Comparison of ENCODE assay signal across 8 mouse cellular contexts in genomic region chr4:116651797-116652135, GRCm38 (mm10). TPM values are rescaled to one million over a fixed set of nuclear protein-coding genes. Genes with fewer than 3 reads are reported as not detected.
DNase-seq lines count a peak whose midpoint lies in the region; ATAC-seq and TF ChIP-seq lines count a peak whose summit lies in the region.

No protein-coding gene starts in this region.

- peak overlapping the region; percentile 90 for H3K4me3 ChIP-seq in lung, embryonic 15.5 days
- H3K4me3 ChIP-seq in erythroblast, embryonic 14.5 days (replicated peaks) = peak overlapping the region; percentile 68
- peak overlapping the region; percentile 78 for H3K4me3 ChIP-seq in limb, embryonic 15.5 days
- peak overlapping the region; percentile 96; the same call in 1 of the 2 replicates for H3K4me3 ChIP-seq in small intestine, adult 2 months (ENCODE audit: low read depth, low read length)

- H3K36me3 ChIP-seq in lung, embryonic 15.5 days = peaks cover 19% of the 10 kb centered on the region; the same call in 1 of the 2 replicates
- peaks cover 13% of the 10 kb centered on the region for H3K36me3 ChIP-seq in erythroblast, embryonic 14.5 days (ENCODE audit: control insufficient read depth)
- peaks cover 19% of the 10 kb centered on the region for H3K36me3 ChIP-seq in limb, embryonic 15.5 days
- H3K36me3 ChIP-seq in small intestine, adult 2 months (ENCODE audit: control insufficient read depth, insufficient read depth, low read length) = peaks cover 7% of the 10 kb centered on the region

- TF ChIP-seq CTCF in small intestine, adult 2 months (IDR thresholded peaks at IDR 0.05; ENCODE audit: extremely low read depth, insufficient read length, insufficient replicate concordance, low read depth, low read length) = no peak

- no peak for DNase-seq in lung, postnatal 36 days
- no peak for DNase-seq in left cerebral cortex, adult 11 months (ENCODE audit: low spot score)
- DNase-seq in right cerebral cortex, postnatal 25 days = no peak

- no peaks in the 10 kb centered on the region for H3K27me3 ChIP-seq in lung, embryonic 15.5 days
- no peaks in the 10 kb centered on the region for H3K27me3 ChIP-seq in erythroblast, embryonic 14.5 days (ENCODE audit: control insufficient read depth)
- H3K27me3 ChIP-seq in limb, embryonic 15.5 days = no peaks in the 10 kb centered on the region
- H3K27me3 ChIP-seq in small intestine, adult 2 months (ENCODE audit: control insufficient read depth, insufficient read depth, low read length) = no peaks in the 10 kb centered on the region

- peaks cover 20% of the 10 kb centered on the region for H3K4me1 ChIP-seq in lung, embryonic 15.5 days
- peaks cover 36% of the 10 kb centered on the region for H3K4me1 ChIP-seq in erythroblast, embryonic 14.5 days (ENCODE audit: control insufficient read depth)
- H3K4me1 ChIP-seq in limb, embryonic 15.5 days = peaks cover 23% of the 10 kb centered on the region
- peaks cover 13% of the 10 kb centered on the region; the same call in 1 of the 2 replicates for H3K4me1 ChIP-seq in small intestine, adult 2 months (ENCODE audit: control insufficient read depth, insufficient read depth, insufficient read length, low read length)

- no peak overlapping the region for H3K27ac ChIP-seq in lung, embryonic 15.5 days
- H3K27ac ChIP-seq in limb, embryonic 15.5 days = peak overlapping the region; percentile 96
- peak overlapping the region; percentile 93; the same call in 1 of the 2 replicates for H3K27ac ChIP-seq in small intestine, adult 2 months (ENCODE audit: insufficient read depth, low read depth, low read length)

- peak; percentile 8; the same call in 1 of the 2 replicates for ATAC-seq in lung, embryonic 15.5 days (ENCODE audit: borderline replicate concordance, extremely low read depth, low FRiP score, low TSS enrichment)
- no peak for ATAC-seq in limb, embryonic 15.5 days (ENCODE audit: insufficient number of reproducible peaks, low FRiP score, low TSS enrichment, low read depth)
- no peak for ATAC-seq in frontal cortex, adult (ENCODE audit: low TSS enrichment)

- whole genome bisulfite sequencing in lung, embryonic 15.5 days = 9% methylated on average over 6 of the region's 6 CpGs
- 8% methylated on average over 6 of the region's 6 CpGs for WGBS in limb, embryonic 15.5 days
- 3% methylated on average over 6 of the region's 6 CpGs for WGBS in small intestine, adult 2 months

- H3K9me3 ChIP-seq in lung, embryonic 15.5 days = no peaks in the 10 kb centered on the region
- H3K9me3 ChIP-seq in erythroblast, embryonic 14.5 days (ENCODE audit: control insufficient read depth, low read length) = no peaks in the 10 kb centered on the region
- H3K9me3 ChIP-seq in limb, embryonic 15.5 days = no peaks in the 10 kb centered on the region

- TF ChIP-seq POLR2A in small intestine, adult 2 months (IDR thresholded peaks at IDR 0.05; ENCODE audit: low read depth, low read length) = no peak

- H3K9ac ChIP-seq in lung, embryonic 15.5 days = peak overlapping the region; percentile 96
- H3K9ac ChIP-seq in limb, embryonic 15.5 days = peak overlapping the region; percentile 41; the same call in 1 of the 2 replicates

- peak overlapping the region; percentile 61 for H3K4me2 ChIP-seq in lung, embryonic 15.5 days
- H3K4me2 ChIP-seq in limb, embryonic 15.5 days = peak overlapping the region; percentile 69

RNA-seq across cellular contexts. Expression of gene Akr1a1, which starts 0.3 kb away (rescaled TPM):
- 820 and 831 TPM in 2 replicates for polyA plus RNA-seq in lung, embryonic 15.5 days (2015; fragmentation: Nextera tagmentation; extraction: Ambion mirVana)
- 6.7 and 7.0 TPM in 2 replicates for polyA plus RNA-seq in erythroblast, embryonic 14.5 days (2012)
- 780 and 816 TPM in 2 replicates for polyA plus RNA-seq in limb, embryonic 15.5 days (2015; fragmentation: Nextera tagmentation; extraction: Ambion mirVana)
- polyA plus RNA-seq in small intestine, adult 2 months (2012; rRNA removed) = 304 and 652 TPM in 2 replicates

RNA-seq across cellular contexts. Expression of gene Nasp, which starts 24.0 kb away (rescaled TPM):
- 125 and 131 TPM in 2 replicates for polyA plus RNA-seq in lung, embryonic 15.5 days (2015; fragmentation: Nextera tagmentation; extraction: Ambion mirVana)
- polyA plus RNA-seq in erythroblast, embryonic 14.5 days (2012) = 1.6 and 1.8 TPM in 2 replicates
- polyA plus RNA-seq in limb, embryonic 15.5 days (2015; fragmentation: Nextera tagmentation; extraction: Ambion mirVana) = 102 and 107 TPM in 2 replicates
- polyA plus RNA-seq in small intestine, adult 2 months (2012; rRNA removed) = 0.62 and 0.96 TPM in 2 replicates

RNA-seq across cellular contexts. Expression of gene Prdx1, which starts 33.6 kb away (rescaled TPM):
- polyA plus RNA-seq in lung, embryonic 15.5 days (2015; fragmentation: Nextera tagmentation; extraction: Ambion mirVana) = 1,493 and 1,538 TPM in 2 replicates
- 1.0 and 1.1 TPM in 2 replicates for polyA plus RNA-seq in erythroblast, embryonic 14.5 days (2012)
- polyA plus RNA-seq in limb, embryonic 15.5 days (2015; fragmentation: Nextera tagmentation; extraction: Ambion mirVana) = 1,116 and 1,127 TPM in 2 replicates
- 40.5 and 74.0 TPM in 2 replicates for polyA plus RNA-seq in small intestine, adult 2 months (2012; rRNA removed)

RNA-seq across cellular contexts. Expression of gene Ccdc17, which starts 55.3 kb away (rescaled TPM):
- 6.3 and 9.1 TPM in 2 replicates for polyA plus RNA-seq in lung, embryonic 15.5 days (2015; fragmentation: Nextera tagmentation; extraction: Ambion mirVana)
- 0.05 TPM in 1 of 2 replicates, not detected in the other for polyA plus RNA-seq in erythroblast, embryonic 14.5 days (2012)
- 2.5 and 3.6 TPM in 2 replicates for polyA plus RNA-seq in limb, embryonic 15.5 days (2015; fragmentation: Nextera tagmentation; extraction: Ambion mirVana)
- polyA plus RNA-seq in small intestine, adult 2 months (2012; rRNA removed) = 4.1 and 4.3 TPM in 2 replicates

RNA-seq across cellular contexts. Expression of gene Mmachc, which starts 56.4 kb away (rescaled TPM):
- 24.7 and 24.9 TPM in 2 replicates for polyA plus RNA-seq in lung, embryonic 15.5 days (2015; fragmentation: Nextera tagmentation; extraction: Ambion mirVana)
- 0.04 TPM in 1 of 2 replicates, not detected in the other for polyA plus RNA-seq in erythroblast, embryonic 14.5 days (2012)
- 19.6 and 21.4 TPM in 2 replicates for polyA plus RNA-seq in limb, embryonic 15.5 days (2015; fragmentation: Nextera tagmentation; extraction: Ambion mirVana)
- 2.0 and 2.1 TPM in 2 replicates for polyA plus RNA-seq in small intestine, adult 2 months (2012; rRNA removed)

Comparison
In these comparisons a context has a peak if more than half of its experiments do, and no peak if none do; other contexts are left out.
1. RNA of gene Akr1a1, which starts 0.3 kb away (polyA plus RNA-seq): 820 to 831 TPM in lung, embryonic 15.5 days, 780 to 816 TPM in limb, embryonic 15.5 days and 304 to 652 TPM in small intestine, adult 2 months; 6.7 to 7.0 TPM in erythroblast, embryonic 14.5 days; every median in the first group is over 10 times any median in the second.
2. RNA of gene Nasp, which starts 24.0 kb away (polyA plus RNA-seq): 125 to 131 TPM in lung, embryonic 15.5 days and 102 to 107 TPM in limb, embryonic 15.5 days; 1.6 to 1.8 TPM in erythroblast, embryonic 14.5 days and 0.62 to 0.96 TPM in small intestine, adult 2 months; every median in the first group is over 10 times any median in the second.
3. RNA of gene Prdx1, which starts 33.6 kb away (polyA plus RNA-seq): 1,493 to 1,538 TPM in lung, embryonic 15.5 days, 1,116 to 1,127 TPM in limb, embryonic 15.5 days and 40.5 to 74.0 TPM in small intestine, adult 2 months; 1.0 to 1.1 TPM in erythroblast, embryonic 14.5 days; every median in the first group is over 10 times any median in the second.
4. Peak in every context shown above with its lines, with median percentiles within 50 percentile points of each other: H3K4me3 ChIP-seq.